Mouse (Mus musculus) forebrain, embryonic 15.5 days (tissue): ENCODE results near the gene Apof. TPM values are rescaled to one million over a fixed set of nuclear protein-coding genes. Genes with fewer than 3 reads are reported as not detected.
"Not testable (repeated sequence)": the region's sequence is repeated elsewhere in the genome, so short reads cannot be mapped to it uniquely, and the experiment has no call there.

Experiments
- ATAC-seq: fragments of 200-750 bp; cut with Nextera tagmentation; replicated peaks from 2 replicates; pipeline ENCODE4 v1.8.0; 2017; ENCODE audit warnings: mild to moderate bottlenecking, moderate TSS enrichment, moderate library complexity
- H3K27ac ChIP-seq: fragments of 300-500 bp; sonication (generic); replicated peaks from 2 replicates; pipeline ENCODE4 v1.5.1; 2015; ENCODE audit warnings: mild to moderate bottlenecking, inconsistent platforms
- H3K27me3 ChIP-seq: fragments of 300-500 bp; sonication (generic); 2 replicates; pipeline ENCODE4 v1.6.1; 2015; ENCODE audit warnings: inconsistent platforms
- H3K36me3 ChIP-seq: fragments of 300-500 bp; sonication (generic); 2 replicates; pipeline ENCODE4 v1.6.1; 2015; ENCODE audit warnings: mild to moderate bottlenecking, inconsistent platforms
- H3K4me1 ChIP-seq: fragments of 300-500 bp; sonication (generic); 2 replicates; pipeline ENCODE4 v1.6.1; 2015; ENCODE audit warnings: inconsistent platforms
- H3K4me2 ChIP-seq: fragments of 300-500 bp; sonication (generic); replicated peaks from 2 replicates; pipeline ENCODE4 v1.6.1; 2015; ENCODE audit warnings: mild to moderate bottlenecking, inconsistent platforms
- H3K4me3 ChIP-seq: fragments of 300-500 bp; sonication (generic); 2 replicates; pipeline ENCODE4 v1.5.1; 2015; ENCODE audit warnings: mild to moderate bottlenecking, inconsistent platforms
- H3K9ac ChIP-seq: fragments of 300-500 bp; sonication (generic); replicated peaks from 2 replicates; pipeline ENCODE4 v1.6.1; 2015; ENCODE audit warnings: mild to moderate bottlenecking, inconsistent platforms
- H3K9me3 ChIP-seq: fragments of 300-500 bp; sonication (generic); 2 replicates; pipeline ENCODE4 v1.6.1; 2016; ENCODE audit warnings: inconsistent platforms
- WGBS: fragments of 180-500 bp; shearing (Covaris S2); methylation state at CpG from one replicate; pipeline ENCODE4 v1.1.7; 2015; ENCODE audit warnings: mixed read lengths; 5-methylcytosine and 5-hydroxymethylcytosine counted together
- polyA plus RNA-seq: library from polyadenylated mRNA; unstranded; fragments of >200 nt; fragmentation: Nextera tagmentation; extraction: Ambion mirVana; gene quantifications from 2 replicates; pipeline ENCODE4 v1.2.1, GENCODE M21; 2015

The Apof gene
- polyA plus RNA-seq, 1 experiment from 2014 or later, result not detected

- Histone ChIP-seq H3K4me3 (no peak overlapping the region), H3K27ac (no peak overlapping the region), H3K27me3 (no peaks in the 10 kb centered on the region), H3K4me2 (no peak overlapping the region), H3K9ac (no peak overlapping the region), H3K4me1 (no peaks in the 10 kb centered on the region), H3K36me3 (peaks cover 45% of the 10 kb centered on the region), H3K9me3 (no peaks in the 10 kb centered on the region)
- WGBS, result 62% methylated on average over 31 of the region's 31 CpGs
- peak; percentile 48; the same call in 1 of the 2 replicates for ATAC-seq
Observed at GRCm38 (mm10) chr10:128283604-128284579, 15.4 kb downstream of the Apof start.

DNA sequence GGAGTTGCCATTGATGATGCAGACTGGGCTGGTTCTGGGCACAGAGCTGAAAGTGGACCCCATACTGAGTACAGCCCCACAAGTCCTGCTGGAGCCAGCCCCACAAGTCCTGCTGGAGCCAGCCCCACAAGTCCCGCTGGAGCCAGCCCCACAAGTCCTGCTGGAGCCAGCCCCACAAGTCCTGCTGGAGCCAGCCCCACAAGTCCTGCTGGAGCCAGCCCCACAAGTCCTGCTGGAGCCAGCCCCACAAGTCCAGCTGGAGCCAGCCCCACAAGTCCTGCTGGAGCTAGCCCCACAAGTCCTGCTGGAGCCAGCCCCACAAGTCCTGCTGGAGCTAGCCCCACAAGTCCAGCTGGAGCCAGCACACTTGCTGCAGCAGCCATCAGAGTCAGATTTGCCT, 22.1 kb downstream of the Apof start:
- not testable (repeated sequence) for H3K4me1 ChIP-seq, H3K9ac ChIP-seq, H3K4me2 ChIP-seq, H3K27me3 ChIP-seq, ATAC-seq, H3K9me3 ChIP-seq, H3K4me3 ChIP-seq, H3K27ac ChIP-seq
- 67% methylated on average over 1 of the region's 1 CpGs for WGBS
- H3K36me3 ChIP-seq, result peaks cover 16% of the 10 kb centered on the region

DNA sequence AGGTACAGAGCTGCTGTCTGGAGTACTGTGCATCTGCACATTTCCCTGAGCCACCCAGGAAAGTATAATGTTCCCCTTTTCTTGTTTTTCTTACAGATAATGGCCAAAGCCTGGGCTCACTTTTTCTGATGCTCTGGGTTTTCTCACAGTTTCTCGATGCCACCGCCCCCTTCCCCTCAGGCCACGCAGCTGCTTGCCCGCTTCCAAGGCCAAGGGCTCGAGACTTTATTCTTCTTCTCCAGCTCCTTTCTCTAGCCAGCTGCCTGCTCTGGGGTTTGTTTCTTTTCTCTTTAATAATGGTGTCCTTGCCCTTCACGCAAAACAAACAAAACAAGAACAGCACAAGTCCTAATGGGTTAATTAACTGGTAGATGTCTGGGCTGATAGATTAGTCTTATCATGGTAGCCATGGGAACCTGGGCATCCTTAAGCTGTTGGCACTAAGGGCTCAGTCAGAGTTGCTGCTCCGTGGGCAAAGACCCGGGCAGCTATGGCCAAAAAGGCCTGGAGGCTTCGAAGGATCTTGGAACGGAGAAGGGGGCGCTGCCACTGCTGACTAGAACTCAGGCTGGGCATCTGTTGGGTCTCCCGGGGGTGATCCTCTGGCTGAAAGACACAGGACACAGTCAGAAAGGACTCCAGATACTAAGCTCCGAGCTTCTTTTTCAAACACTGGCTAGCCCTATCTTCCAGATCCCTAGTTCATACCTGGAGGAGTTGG, 28.1 kb downstream of the Apof start:
- H3K27ac ChIP-seq, result no peak overlapping the region
- H3K27me3 ChIP-seq, result no peaks in the 10 kb centered on the region
- no peak for ATAC-seq
- no peak overlapping the region for H3K4me2 ChIP-seq
- no peak overlapping the region for H3K4me3 ChIP-seq
- peaks cover 7% of the 10 kb centered on the region; the same call in 1 of the 2 replicates for H3K36me3 ChIP-seq
- no peak overlapping the region for H3K9ac ChIP-seq
- no peaks in the 10 kb centered on the region for H3K4me1 ChIP-seq
- no peaks in the 10 kb centered on the region for H3K9me3 ChIP-seq
- 52% methylated on average over 13 of the region's 13 CpGs for WGBS

GRCm38 (mm10) chr10:128297221-128297620, 28.8 kb downstream of the Apof start:
- Histone ChIP-seq H3K36me3 (peaks cover 6% of the 10 kb centered on the region; the same call in 1 of the 2 replicates), H3K27ac (no peak overlapping the region), H3K9ac (no peak overlapping the region), H3K4me2 (no peak overlapping the region), H3K9me3 (no peaks in the 10 kb centered on the region), H3K27me3 (no peaks in the 10 kb centered on the region), H3K4me1 (peaks cover 1% of the 10 kb centered on the region), H3K4me3 (no peak overlapping the region)
- no peak for ATAC-seq
- 63% methylated on average over 4 of the region's 4 CpGs for WGBS

GRCm38 (mm10) chr10:128297622-128298021, 29.2 kb downstream of the Apof start:
- H3K9me3 ChIP-seq, result no peaks in the 10 kb centered on the region
- H3K27ac ChIP-seq, result no peak overlapping the region
- no peaks in the 10 kb centered on the region for H3K27me3 ChIP-seq
- ATAC-seq, result no peak
- 68% methylated on average over 11 of the region's 11 CpGs for WGBS
- H3K4me1 ChIP-seq, result peaks cover 5% of the 10 kb centered on the region
- H3K36me3 ChIP-seq, result peaks cover 2% of the 10 kb centered on the region; the same call in 1 of the 2 replicates
- H3K9ac ChIP-seq, result no peak overlapping the region
- no peak overlapping the region for H3K4me3 ChIP-seq
- H3K4me2 ChIP-seq, result no peak overlapping the region

GRCm38 (mm10) chr10:128298243-128298642, 29.8 kb downstream of the Apof start:
- H3K27me3 ChIP-seq, result no peaks in the 10 kb centered on the region
- 79% methylated on average over 6 of the region's 6 CpGs for WGBS
- H3K4me3 ChIP-seq, result no peak overlapping the region
- ATAC-seq, result no peak
- peaks cover 7% of the 10 kb centered on the region for H3K4me1 ChIP-seq
- no peaks in the 10 kb centered on the region for H3K36me3 ChIP-seq
- H3K27ac ChIP-seq, result no peak overlapping the region
- H3K9ac ChIP-seq, result no peak overlapping the region
- H3K4me2 ChIP-seq, result no peak overlapping the region
- no peaks in the 10 kb centered on the region for H3K9me3 ChIP-seq

- Histone ChIP-seq H3K9ac (no peak within 1 kb of the TSS), H3K9me3 (no peaks in the 10 kb centered on the region), H3K4me3 (no peak within 1 kb of the TSS), H3K36me3 (no peaks in the 10 kb centered on the region), H3K4me2 (no peak within 1 kb of the TSS), H3K27me3 (no peaks in the 10 kb centered on the region), H3K27ac (no peak within 1 kb of the TSS), H3K4me1 (peaks cover 8% of the 10 kb centered on the region)
- WGBS, result 84% methylated on average over 11 of the region's 11 CpGs
- ATAC-seq, result no peak
Observed at GRCm38 (mm10) chr10:128298702-128299171, 30.3 kb downstream of the Apof start, which contains the start of gene Il23a. Gene Il23a (minus strand): TSS chr10:128298752.

DNA sequence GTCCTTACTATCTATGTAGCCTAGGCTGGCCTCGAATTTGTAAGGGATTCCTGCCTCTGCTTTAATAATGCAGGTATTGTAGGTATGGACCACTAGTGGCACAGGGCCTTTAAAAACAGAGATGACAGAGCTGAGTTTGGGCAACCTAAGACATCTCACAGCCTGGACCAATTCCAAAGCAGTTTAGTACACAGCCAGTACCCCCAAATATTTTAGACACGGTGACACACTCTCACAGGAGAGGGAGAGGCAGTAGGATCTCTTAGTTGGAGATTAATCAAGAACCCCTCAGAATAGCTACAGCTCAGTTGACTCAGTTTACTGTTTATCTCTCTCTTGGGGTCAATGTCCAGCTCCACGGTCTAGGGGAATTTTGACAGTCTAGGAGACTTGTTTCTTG, 33.9 kb downstream of the Apof start:
- Histone ChIP-seq H3K9ac (peak overlapping the region; percentile 80), H3K9me3 (no peaks in the 10 kb centered on the region), H3K4me3 (peak overlapping the region; percentile 70), H3K27ac (peak overlapping the region; percentile 99), H3K4me1 (peaks cover 18% of the 10 kb centered on the region), H3K27me3 (no peaks in the 10 kb centered on the region), H3K4me2 (peak overlapping the region; percentile 67), H3K36me3 (no peaks in the 10 kb centered on the region)
- no peak for ATAC-seq
- 34% methylated on average over 3 of the region's 3 CpGs for WGBS

- H3K27me3 ChIP-seq, result no peaks in the 10 kb centered on the region
- H3K9me3 ChIP-seq, result no peaks in the 10 kb centered on the region
- 0% methylated on average over 9 of the region's 9 CpGs for WGBS
- peak; percentile 49 for ATAC-seq
- H3K4me1 ChIP-seq, result peaks cover 18% of the 10 kb centered on the region
- H3K4me3 ChIP-seq, result peak overlapping the region; percentile 70
- peak overlapping the region; percentile 80 for H3K9ac ChIP-seq
- peak overlapping the region; percentile 67 for H3K4me2 ChIP-seq
- H3K27ac ChIP-seq, result peak overlapping the region; percentile 99
- H3K36me3 ChIP-seq, result no peaks in the 10 kb centered on the region
Observed at GRCm38 (mm10) chr10:128302785-128303125, 34.3 kb downstream of the Apof start.

DNA sequence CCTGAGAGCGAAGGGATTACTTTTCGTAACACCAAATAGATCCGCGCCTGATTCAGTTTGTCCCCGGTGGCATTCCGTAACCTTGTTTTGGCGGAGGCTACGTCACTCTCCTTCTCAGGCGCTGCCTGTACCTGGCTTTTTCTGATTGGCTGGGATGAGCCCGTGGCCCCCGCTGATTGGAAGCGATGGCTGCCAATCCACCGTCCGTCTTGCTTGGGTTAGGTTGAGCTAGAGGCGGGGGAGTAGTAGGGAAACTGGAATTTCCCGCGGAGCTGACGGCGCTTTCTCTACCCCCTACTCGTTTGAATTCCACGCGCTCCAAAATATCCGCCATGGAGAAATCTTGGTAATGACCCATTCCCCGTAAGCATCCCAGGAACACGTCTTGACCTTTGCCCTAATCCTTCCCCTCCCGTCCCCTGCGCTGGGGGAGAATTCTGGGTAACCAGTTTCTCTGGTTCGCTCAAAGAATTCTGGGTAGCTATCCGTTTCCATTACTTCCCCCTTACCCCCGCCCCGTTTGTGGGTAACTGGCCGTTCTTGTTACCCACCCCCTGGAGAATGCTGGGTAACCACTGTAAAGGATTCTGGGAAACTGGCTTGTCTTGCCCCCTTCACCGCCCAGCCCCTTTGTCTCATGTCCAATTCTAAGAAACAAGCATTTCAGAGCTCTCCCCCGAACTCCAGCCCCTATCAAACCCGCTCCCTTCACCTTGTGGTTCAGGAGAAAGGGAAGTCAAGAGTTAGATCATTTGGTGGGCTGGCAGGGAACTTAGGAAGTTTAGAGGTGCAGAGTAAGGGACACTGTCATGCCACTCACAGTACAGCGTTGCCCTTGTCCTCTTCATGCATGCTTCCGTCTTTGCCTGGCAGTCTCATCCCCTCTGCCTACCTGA, 34.9 kb downstream of the Apof start, which contains the start of gene Pan2:
Gene Pan2, plus strand, starts transcription at position 210 of the 896 bp plus-strand sequence.
- no peaks in the 10 kb centered on the region for H3K9me3 ChIP-seq
- H3K4me1 ChIP-seq, result peaks cover 18% of the 10 kb centered on the region
- 2% methylated on average over 37 of the region's 37 CpGs for WGBS

DNA sequence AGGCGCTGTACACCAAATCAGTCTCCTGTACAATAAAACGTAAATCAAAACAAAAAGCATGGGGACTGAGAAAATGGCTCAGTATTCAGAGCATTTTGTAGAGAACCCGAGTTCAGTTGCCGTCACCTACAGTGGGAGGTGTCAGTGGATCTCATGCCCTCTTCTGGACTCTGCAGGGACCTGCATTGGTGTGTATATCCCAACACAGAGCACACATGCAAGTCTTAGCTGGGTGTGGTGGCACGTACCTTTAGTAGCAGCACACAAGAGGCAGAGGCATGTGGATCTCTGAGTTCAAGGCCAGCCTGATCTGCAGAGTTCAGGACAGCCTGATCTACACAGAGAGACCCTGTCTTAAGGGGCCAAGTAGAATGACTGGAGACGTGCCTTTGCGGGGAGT, 41.2 kb downstream of the Apof start:
- Histone ChIP-seq H3K36me3 (peaks cover 38% of the 10 kb centered on the region), H3K9ac (no peak overlapping the region), H3K9me3 (no peaks in the 10 kb centered on the region), H3K4me1 (peaks cover 10% of the 10 kb centered on the region), H3K27me3 (no peaks in the 10 kb centered on the region), H3K4me2 (no peak overlapping the region), H3K4me3 (no peak overlapping the region), H3K27ac (0 out of 2 replicates have a peak overlapping the region, but pooled peaks have one; percentile 6)
- WGBS, result 91% methylated on average over 7 of the region's 7 CpGs
- ATAC-seq, result no peak

More for the DNA sequence above, 34.9 kb downstream of the Apof start, which contains the start of gene Pan2:
- H3K27me3 ChIP-seq, result no peaks in the 10 kb centered on the region
- H3K27ac ChIP-seq, result peak within 1 kb of the TSS; percentile 99
- peak within 1 kb of the TSS; percentile 80 for H3K9ac ChIP-seq
- peak; percentile 99 for ATAC-seq
- peak within 1 kb of the TSS; percentile 70 for H3K4me3 ChIP-seq
- H3K36me3 ChIP-seq, result peaks cover under 1% of the 10 kb centered on the region; the same call in 1 of the 2 replicates
- peak within 1 kb of the TSS; percentile 87 for H3K4me2 ChIP-seq
